Mouse (Mus musculus) kidney, postnatal 36 days (tissue): ENCODE measurements at regions not wholly inside any gene's neighbourhood (a gene's known extent, or its start where the extent isn't known, plus 50 kb on each side); places are given as distances from the start of the nearest gene placed in this dataset.

Source experiments
- DNase-seq, 2 experiments: peaks; one replicate each; pipeline ENCODE4 v3.0.0; 2021 to 2022; ENCODE audit warnings: mixed read lengths in 2 of 2

- DNase-seq = peak in 1 of 2 experiments; percentile 11
Measured at GRCm38 (mm10) chr10:51792030-51792429, 114.5 kb downstream of the Rfx6 start.

GRCm38 (mm10) chr10:51793876-51794275, 116.3 kb downstream of the Rfx6 start:
- no peak for DNase-seq

- no peak for DNase-seq
Measured at GRCm38 (mm10) chr10:51816626-51817025, 139.1 kb downstream of the Rfx6 start.

- DNase-seq = no peak
Measured at GRCm38 (mm10) chr10:51823900-51824299, 146.3 kb downstream of the Rfx6 start.

GRCm38 (mm10) chr10:51826431-51826964, 148.9 kb downstream of the Rfx6 start:
- DNase-seq = no peak

- DNase-seq = no peak
Measured at GRCm38 (mm10) chr10:51832459-51832858, 154.9 kb downstream of the Rfx6 start.

GRCm38 (mm10) chr10:51843099-51843498, 165.5 kb downstream of the Rfx6 start:
- no peak for DNase-seq

- no peak for DNase-seq
Measured at GRCm38 (mm10) chr10:51846287-51846686, 168.7 kb downstream of the Rfx6 start.

- DNase-seq = no peak
Measured at GRCm38 (mm10) chr10:51869409-51869808, 152.9 kb upstream of the Vgll2 start.

- no peak for DNase-seq
Measured at GRCm38 (mm10) chr10:51911066-51911691, 111.1 kb upstream of the Vgll2 start.

GRCm38 (mm10) chr10:51912096-51912495, 110.2 kb upstream of the Vgll2 start:
- no peak for DNase-seq

GRCm38 (mm10) chr10:51926644-51927043, 95.7 kb upstream of the Vgll2 start:
- DNase-seq = no peak

- no peak for DNase-seq
Measured at GRCm38 (mm10) chr10:51929341-51929740, 93.0 kb upstream of the Vgll2 start.

GRCm38 (mm10) chr10:51930266-51930665, 92.0 kb upstream of the Vgll2 start:
- DNase-seq = no peak

GRCm38 (mm10) chr10:51930696-51931095, 91.6 kb upstream of the Vgll2 start:
- DNase-seq = no peak

- DNase-seq = no peak
Measured at GRCm38 (mm10) chr10:51935482-51935881, 86.8 kb upstream of the Vgll2 start.

- DNase-seq = no peak
Measured at GRCm38 (mm10) chr10:51941192-51941591, 81.1 kb upstream of the Vgll2 start.

GRCm38 (mm10) chr10:51945701-51946100, 76.6 kb upstream of the Vgll2 start:
- DNase-seq = no peak

GRCm38 (mm10) chr10:51946189-51946588, 76.1 kb upstream of the Vgll2 start:
- no peak for DNase-seq

- no peak for DNase-seq
Measured at GRCm38 (mm10) chr10:51946881-51947280, 75.4 kb upstream of the Vgll2 start.

- no peak for DNase-seq
Measured at GRCm38 (mm10) chr10:51950016-51950415, 72.3 kb upstream of the Vgll2 start.

- DNase-seq = peak in 1 of 2 experiments; percentile 9
Measured at GRCm38 (mm10) chr10:51952021-51952420, 70.3 kb upstream of the Vgll2 start.

GRCm38 (mm10) chr10:51956493-51956892, 65.8 kb upstream of the Vgll2 start:
- DNase-seq = no peak

GRCm38 (mm10) chr10:51961497-51961896, 60.8 kb upstream of the Vgll2 start:
- DNase-seq = no peak

- DNase-seq = no peak
Measured at GRCm38 (mm10) chr10:51963671-51964070, 58.6 kb upstream of the Vgll2 start.
